Mouse (Mus musculus): ENCODE measurements around the gene Dgkh.
"Not testable (repeated sequence)": the region's sequence is repeated elsewhere in the genome, so short reads cannot be mapped to it uniquely, and the experiment has no call there.

The Dgkh gene

GRCm38 (mm10) chr14:78732617-78733312, at the start of gene Dgkh:
Dgkh (minus strand) TSS chr14:78732776.
- peak; percentile 80 to 81 for DNase-seq

GRCm38 (mm10) chr14:78777215-78777614, 44.6 kb upstream of the Dgkh start:
- no peak for DNase-seq

GRCm38 (mm10) chr14:78776659-78777058, 44.1 kb upstream of the Dgkh start:
- DNase-seq: no peak

- no peak for DNase-seq
Observed at GRCm38 (mm10) chr14:78775699-78776098, 43.1 kb upstream of the Dgkh start.

- no peak for DNase-seq
Observed at GRCm38 (mm10) chr14:78775226-78775625, 42.6 kb upstream of the Dgkh start.

GRCm38 (mm10) chr14:78770457-78770856, 37.9 kb upstream of the Dgkh start:
- no peak for DNase-seq

- DNase-seq: no peak
Observed at GRCm38 (mm10) chr14:78761064-78761463, 28.5 kb upstream of the Dgkh start.

GRCm38 (mm10) chr14:78759491-78759890, 26.9 kb upstream of the Dgkh start:
- DNase-seq: no peak

GRCm38 (mm10) chr14:78755316-78755715, 22.7 kb upstream of the Dgkh start:
- DNase-seq: no peak

- peak in 1 of 2 experiments; percentile 8 for DNase-seq
Observed at GRCm38 (mm10) chr14:78748692-78749091, 16.1 kb upstream of the Dgkh start.

GRCm38 (mm10) chr14:78747969-78748651, 15.5 kb upstream of the Dgkh start:
- no peak for DNase-seq

GRCm38 (mm10) chr14:78747454-78747853, 14.9 kb upstream of the Dgkh start:
- no peak for DNase-seq

- peak in 1 of 2 experiments; percentile 16 for DNase-seq
Observed at GRCm38 (mm10) chr14:78734605-78735004, 2.0 kb upstream of the Dgkh start.

GRCm38 (mm10) chr14:78734203-78734602, 1.6 kb upstream of the Dgkh start:
- DNase-seq: not testable (repeated sequence)

GRCm38 (mm10) chr14:78733366-78734076, 945 bp upstream of the Dgkh start:
- DNase-seq: peak; percentile 12 to 17

- DNase-seq: peak; percentile 31 to 32
Observed at GRCm38 (mm10) chr14:78731852-78732616, 542 bp downstream of the Dgkh start.

GRCm38 (mm10) chr14:78731240-78731639, 1.3 kb downstream of the Dgkh start:
- peak; percentile 31 to 33 for DNase-seq

GRCm38 (mm10) chr14:78725976-78726375, 6.6 kb downstream of the Dgkh start:
- DNase-seq: no peak

GRCm38 (mm10) chr14:78725307-78725956, 7.1 kb downstream of the Dgkh start:
- no peak for DNase-seq

GRCm38 (mm10) chr14:78724414-78725306, 7.9 kb downstream of the Dgkh start:
- peak; percentile 27 to 43 for DNase-seq

GRCm38 (mm10) chr14:78723655-78724054, 8.9 kb downstream of the Dgkh start:
- DNase-seq: not testable (repeated sequence)
